Mouse (Mus musculus) gastrocnemius, adult 2 months (tissue): ENCODE data around the gene Fos. TPM values are rescaled to one million over a fixed set of nuclear protein-coding genes. Genes with fewer than 3 reads are reported as not detected.
A peak's percentile ranks its signal among the peaks of the same experiment; 100 is the strongest.

Experiments
- DNase-seq: peaks from one replicate; pipeline ENCODE4 v3.0.0; 2022
- H3K27ac ChIP-seq: fragments of 200-600 bp; 2 replicates; pipeline ENCODE4 v1.8.1; 2022; ENCODE audit warnings: mild to moderate bottlenecking
- H3K4me3 ChIP-seq: fragments of 200-600 bp; 2 replicates; pipeline ENCODE4 v1.8.1; 2022; ENCODE audit warnings: mild to moderate bottlenecking, moderate library complexity
- CTCF ChIP-seq: fragments of 200-600 bp; IDR thresholded peaks from 2 replicates; pipeline ENCODE4 v1.8.1; 2022; ENCODE audit warnings: antibody characterized with exemption, mild to moderate bottlenecking, moderate library complexity
- intact Hi-C: fragments of 180-260 bp; cut with DNase I; formaldehyde crosslinking; loops from one replicate; pipeline ENCODE4 v1.15.1; 2025
- total RNA-seq, 2 experiments: library from RNA; stranded (reverse); gene quantifications; 2 replicates each; pipeline ENCODE4 v1.2.3; 2021

Fos gene
- total RNA-seq, 2 experiments from 2014 or later, result 3.6 to 8.7 TPM

DNA sequence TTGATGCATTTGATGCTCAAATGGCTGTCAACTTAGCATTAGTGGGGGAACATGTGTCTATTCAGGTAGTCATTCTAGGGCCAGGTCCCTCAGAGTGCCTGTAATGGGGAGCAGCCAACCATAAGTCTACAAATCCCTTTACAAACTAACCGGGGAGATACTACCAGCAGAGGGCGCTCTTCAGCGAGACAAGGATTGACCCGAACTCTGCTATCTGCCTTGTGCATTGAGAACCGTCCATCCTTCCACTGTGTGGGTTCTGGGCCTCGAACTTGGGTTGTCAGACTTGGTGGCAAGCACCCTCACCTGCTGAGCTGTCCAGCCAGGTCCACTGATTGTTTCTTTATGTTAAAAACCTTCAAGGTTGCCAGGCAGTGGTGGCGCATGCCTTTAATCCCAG, 23.1 kb downstream of the Fos start:
- Histone ChIP-seq H3K27ac (peak overlapping the region; percentile 43; the same call in 1 of the 2 replicates), H3K4me3 (no peak overlapping the region)
- intact Hi-C loops, result loop anchor here (1.0 kb wide), 1 partner anchor 166 kb away; no protein-coding TSS in a partner anchor
- peak; percentile 87 for TF ChIP-seq CTCF
- DNase-seq, result peak; percentile 74

DNA sequence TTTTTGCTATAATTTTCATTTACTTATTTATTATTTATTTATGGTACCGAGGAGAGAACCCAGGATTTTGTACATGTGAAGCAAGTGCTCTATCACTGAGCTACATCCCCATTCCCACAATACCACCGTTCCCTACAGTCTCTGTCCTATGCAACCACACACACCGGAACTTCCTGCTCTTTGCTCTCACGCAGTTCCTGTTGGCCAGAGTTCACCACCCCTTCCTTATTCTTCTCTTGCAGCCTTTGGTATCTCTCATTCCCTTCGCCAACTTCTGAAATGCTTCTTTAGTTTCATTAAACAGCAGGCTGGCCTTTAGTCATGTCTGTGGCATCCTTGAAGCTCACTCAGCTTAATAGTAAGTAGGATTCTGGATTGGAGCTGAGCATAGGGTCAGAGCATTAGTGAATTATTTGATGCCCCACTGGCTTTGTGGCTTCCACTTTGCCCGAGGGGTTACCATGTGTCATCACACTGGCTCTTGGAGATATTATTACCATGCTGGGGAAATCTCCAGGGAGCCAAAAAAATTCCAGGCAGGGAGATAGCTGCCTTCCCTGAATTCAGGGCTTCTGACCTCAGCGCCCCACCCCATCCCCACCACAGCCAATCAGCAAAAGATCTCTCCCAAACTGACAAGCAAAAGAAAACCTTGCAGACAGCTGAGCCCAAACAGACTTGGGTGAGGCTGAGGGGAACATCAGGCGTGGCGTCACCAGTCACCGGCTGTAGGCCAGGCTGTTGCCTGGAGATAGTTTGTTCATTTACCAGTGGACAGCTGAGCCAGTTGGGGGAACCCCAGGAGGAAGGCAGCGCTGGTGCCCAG, 23.8 kb downstream of the Fos start:
- DNase-seq, result peak; percentile 81
- Histone ChIP-seq H3K4me3 (no peak overlapping the region), H3K27ac (peak overlapping the region; percentile 71)
- intact Hi-C loops, result no loop called here
- no peak for TF ChIP-seq CTCF

DNA sequence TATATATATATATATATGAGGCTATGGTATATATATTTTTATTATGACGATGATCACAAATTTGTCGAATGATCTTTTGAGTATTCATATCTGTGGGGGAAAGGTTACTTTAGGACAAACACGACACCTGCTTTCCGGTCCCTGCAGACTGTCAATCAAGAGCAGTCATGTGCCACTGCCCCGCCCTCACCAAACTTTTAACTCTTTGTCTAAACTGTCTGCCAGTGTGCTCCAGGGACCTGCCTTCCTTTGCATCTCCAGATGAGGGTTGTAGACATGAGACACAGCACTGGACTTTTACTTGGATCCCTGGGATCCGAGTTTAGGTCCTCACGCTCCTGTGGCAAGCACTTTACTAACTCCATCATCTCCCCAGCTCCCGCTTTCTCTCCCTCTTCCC, 25.3 kb downstream of the Fos start:
- DNase-seq, result no peak
- Histone ChIP-seq H3K27ac (no peak overlapping the region), H3K4me3 (no peak overlapping the region)
- no peak for TF ChIP-seq CTCF
- intact Hi-C loops, result no loop called here

DNA sequence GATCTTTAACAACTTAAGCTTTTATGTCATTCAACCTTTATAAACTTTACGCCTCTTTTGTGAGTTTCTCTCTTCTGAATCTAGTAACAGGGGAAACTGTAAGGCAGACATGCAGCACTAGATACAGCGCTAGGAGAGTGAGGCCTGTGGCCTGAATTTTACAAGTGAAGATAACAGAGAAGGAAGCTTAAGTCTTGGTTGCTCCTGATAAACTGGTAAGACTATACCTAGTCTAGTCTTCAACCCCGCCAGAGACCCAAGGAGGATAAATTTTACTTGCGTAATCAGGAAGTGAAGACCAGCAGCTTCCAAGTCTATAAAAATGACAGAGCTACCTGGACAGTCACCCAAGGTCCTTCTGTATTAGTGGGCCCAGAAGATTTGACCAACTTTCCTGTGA, 29.0 kb downstream of the Fos start:
- no peak overlapping the region for H3K4me3 ChIP-seq
- no peak for DNase-seq
- no peak for TF ChIP-seq CTCF
- intact Hi-C loops, result no loop called here
- no peak overlapping the region for H3K27ac ChIP-seq

DNA sequence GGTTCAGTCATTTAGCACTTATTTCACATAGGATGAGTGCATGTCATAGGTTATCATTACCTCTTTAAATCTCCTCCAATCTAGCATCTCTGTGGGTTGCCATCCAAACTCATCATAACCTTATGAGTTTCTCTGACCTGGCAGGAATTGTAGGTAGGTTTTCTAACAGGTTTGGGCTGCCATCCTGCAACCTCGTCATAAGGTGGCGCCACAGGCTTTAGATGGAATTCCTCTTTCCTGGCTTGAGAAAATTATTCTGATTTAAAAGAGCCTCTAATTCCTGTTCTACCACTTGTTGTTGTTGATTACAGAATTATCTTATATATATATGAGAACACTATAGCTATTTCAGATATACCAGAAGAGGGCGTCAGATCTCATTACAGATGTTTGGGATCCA, 34.5 kb downstream of the Fos start:
- peak; percentile 43 for DNase-seq

DNA sequence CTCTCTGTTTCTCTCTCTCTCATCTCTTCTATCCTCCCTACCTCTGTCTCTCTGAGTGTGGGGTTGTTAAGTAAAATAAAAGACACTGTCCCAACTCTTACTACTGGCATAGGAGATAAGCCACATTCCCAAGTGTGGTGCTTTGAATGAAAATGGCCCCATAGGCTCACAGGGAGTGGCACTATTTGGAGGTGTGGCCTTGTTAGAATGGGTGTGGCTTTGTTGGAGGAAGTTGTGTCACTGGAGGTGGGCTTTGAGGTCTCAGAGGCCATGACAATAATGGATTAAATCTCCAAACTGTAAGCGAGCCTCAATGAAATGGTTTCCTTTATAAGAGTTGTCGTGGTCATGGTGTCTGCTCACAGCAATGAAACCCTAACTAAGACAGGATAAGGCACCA, 36.3 kb downstream of the Fos start:
- Histone ChIP-seq H3K27ac (no peak overlapping the region), H3K4me3 (no peak overlapping the region)
- intact Hi-C loops, result no loop called here
- no peak for DNase-seq
- no peak for TF ChIP-seq CTCF

More for the DNA sequence above, 34.5 kb downstream of the Fos start:
- H3K4me3 ChIP-seq, result no peak overlapping the region
- intact Hi-C loops, result loop anchor here (1.0 to 5.0 kb wide), 3 partner anchors 137 to 219 kb away; no protein-coding TSS in a partner anchor
- peak; percentile 91 for TF ChIP-seq CTCF
- no peak overlapping the region for H3K27ac ChIP-seq

DNA sequence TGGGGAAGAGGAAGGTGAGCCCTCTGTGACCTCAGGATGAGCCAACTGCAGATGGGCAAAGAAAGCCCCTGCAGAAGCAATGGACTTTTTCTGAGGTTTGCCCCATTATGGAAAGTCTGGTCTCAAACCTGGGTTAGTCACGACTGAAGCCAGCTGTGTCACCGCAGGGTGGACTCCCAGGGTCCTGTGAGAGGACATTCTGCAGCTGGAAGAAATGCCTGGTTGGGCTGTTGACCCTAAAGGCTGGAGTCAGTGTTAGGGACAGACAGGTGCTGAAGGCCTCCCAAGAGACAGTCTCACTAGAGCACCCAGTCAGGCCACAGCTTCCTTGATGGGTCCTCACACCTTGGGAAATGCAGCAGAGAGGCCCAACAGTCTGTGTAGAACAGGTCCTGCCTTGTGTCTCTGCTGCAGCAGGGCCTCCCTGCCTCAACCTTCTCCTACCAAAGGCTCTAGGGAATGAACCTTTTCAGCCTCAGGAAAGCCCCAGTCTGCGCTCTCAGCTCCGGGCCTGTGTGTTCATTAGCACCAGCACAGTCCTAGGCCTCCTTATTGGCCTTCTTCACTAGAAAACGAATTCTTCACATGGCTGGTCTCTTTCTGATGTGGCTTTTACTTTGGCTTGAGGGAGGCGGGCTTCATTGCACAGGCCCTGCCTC, 40.2 kb downstream of the Fos start:
- no peak for DNase-seq
- Histone ChIP-seq H3K27ac (no peak overlapping the region), H3K4me3 (no peak overlapping the region)
- intact Hi-C loops, result no loop called here
- no peak for TF ChIP-seq CTCF

DNA sequence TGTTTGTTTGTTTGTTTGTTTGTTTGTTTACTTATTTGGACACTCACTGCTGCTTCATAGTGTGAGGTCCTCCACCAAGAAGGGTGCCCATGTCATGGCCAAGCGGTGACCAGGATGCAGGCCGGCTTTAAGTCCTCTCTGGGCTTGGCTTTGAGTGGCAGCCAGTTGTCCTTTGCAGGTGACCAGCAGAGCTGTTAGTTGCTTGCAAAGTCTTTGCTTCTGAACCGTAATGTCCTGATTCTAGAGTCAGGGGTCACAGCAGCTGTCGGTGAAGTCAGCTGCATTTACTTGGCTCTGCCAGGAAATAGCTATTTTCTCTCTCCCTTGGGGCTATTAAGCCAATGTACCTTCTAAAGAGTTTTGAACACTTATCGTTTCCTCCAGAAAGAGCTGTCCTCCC, 41.3 kb downstream of the Fos start:
- no peak for DNase-seq
- no peak overlapping the region for H3K4me3 ChIP-seq
- intact Hi-C loops, result no loop called here
- H3K27ac ChIP-seq, result no peak overlapping the region
- no peak for TF ChIP-seq CTCF

DNA sequence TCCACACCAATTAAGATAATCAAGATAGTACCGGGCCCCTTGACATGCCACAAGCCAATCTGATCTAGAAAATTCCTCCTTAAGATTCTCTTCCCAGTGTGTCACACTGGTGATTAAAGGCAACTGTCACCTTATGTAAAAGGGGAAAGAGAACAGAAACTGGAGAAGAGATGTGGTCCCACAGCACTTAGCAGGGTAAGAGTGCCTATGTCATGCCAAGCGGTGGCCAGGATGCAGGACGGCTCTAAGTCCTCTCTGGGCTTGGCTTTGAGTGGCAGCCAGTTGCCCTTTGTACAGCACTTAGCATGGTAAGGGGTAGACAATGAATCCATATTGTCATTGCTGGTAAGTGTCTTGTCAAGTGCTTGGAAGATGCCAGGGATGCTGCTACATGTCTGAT, 42.2 kb downstream of the Fos start:
- Histone ChIP-seq H3K4me3 (no peak overlapping the region), H3K27ac (no peak overlapping the region)
- intact Hi-C loops, result no loop called here
- no peak for DNase-seq
- no peak for TF ChIP-seq CTCF

DNA sequence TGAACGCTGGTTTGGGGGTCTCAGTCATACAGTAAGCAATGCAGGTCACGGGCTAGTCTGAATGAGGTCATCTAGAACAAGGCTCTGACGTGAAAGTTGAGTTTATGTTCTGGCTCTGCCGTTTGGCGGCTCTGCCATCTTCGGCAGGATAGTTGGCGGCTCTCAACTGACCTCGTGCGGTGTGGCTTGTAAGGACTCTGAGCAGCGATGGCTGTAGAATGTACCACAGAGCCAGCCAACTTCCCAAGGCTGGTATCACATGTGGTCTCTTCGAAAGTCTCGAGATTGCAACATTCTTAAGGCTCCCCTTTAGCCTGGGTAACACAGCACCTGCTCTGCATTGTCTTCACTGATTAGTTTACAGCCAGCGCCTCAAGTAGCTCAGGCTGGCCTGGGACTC, 43.6 kb downstream of the Fos start:
- no peak for TF ChIP-seq CTCF
- no peak for DNase-seq
- H3K27ac ChIP-seq, result no peak overlapping the region
- no peak overlapping the region for H3K4me3 ChIP-seq
- intact Hi-C loops, result no loop called here

DNA sequence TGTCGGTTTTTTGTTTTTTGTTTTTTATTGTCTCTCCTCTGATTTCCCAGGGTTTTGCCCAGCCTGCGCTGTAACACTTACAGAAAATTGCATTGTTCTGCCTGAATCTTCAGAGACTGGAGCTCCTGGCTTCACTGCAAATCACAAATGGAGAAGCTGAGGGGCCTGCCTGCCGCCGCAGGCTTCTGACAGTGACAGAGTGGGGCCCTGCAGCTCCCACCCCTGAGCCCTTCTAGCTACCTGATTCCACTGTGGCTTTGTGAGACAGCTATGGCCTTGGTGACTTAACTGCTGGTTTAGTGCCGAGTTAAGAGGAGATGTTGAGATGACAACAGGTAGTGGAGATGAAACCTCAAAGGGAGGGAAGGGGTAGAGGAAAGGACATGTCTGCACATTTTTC, 44.3 kb downstream of the Fos start:
- DNase-seq, result no peak
- no peak for TF ChIP-seq CTCF
- no peak overlapping the region for H3K4me3 ChIP-seq
- intact Hi-C loops, result no loop called here
- H3K27ac ChIP-seq, result no peak overlapping the region

DNA sequence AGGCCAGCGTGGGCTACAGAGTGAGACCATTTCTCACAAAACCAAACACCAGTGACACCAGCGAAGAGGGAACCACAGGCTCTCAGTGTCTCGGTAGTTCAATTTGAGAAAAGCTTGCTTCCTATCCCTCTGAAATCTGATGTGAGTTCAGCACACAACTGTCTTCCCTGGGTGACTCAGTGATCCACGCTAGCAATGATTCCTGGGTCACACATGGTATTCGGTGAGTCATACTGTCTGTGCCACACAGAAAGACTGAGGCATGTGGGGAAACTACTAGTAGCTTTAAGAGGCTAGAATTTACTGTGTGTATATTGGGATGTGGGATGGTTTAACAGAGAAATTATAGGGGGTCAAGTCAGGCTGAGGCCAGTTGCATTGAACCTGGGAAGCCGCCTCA, 45.9 kb downstream of the Fos start:
- DNase-seq, result no peak
- H3K27ac ChIP-seq, result no peak overlapping the region
- intact Hi-C loops, result no loop called here
- no peak overlapping the region for H3K4me3 ChIP-seq
- no peak for TF ChIP-seq CTCF

DNA sequence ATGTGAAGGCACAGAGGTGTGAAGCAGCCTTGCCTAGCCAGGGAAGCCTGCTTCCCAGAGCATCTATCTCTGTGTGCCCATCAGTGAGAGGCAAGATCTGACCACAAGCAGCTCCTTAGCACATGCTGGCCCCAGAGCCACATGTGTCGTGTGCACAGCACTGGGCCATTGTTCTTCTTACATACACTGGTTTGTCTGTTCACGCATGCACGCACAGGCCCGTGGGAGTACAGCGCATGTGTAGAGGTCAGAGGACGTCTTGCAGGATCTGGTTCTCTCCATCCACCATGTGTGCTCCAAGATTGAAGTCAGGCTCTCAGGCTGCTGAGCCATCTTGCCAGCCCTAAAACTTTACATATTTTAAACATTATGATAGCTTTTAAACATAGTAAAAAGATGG, 47.4 kb downstream of the Fos start:
- no peak overlapping the region for H3K27ac ChIP-seq
- no peak overlapping the region for H3K4me3 ChIP-seq
- intact Hi-C loops, result no loop called here
- no peak for DNase-seq
- TF ChIP-seq CTCF, result no peak
